In the genomic region with DNA sequence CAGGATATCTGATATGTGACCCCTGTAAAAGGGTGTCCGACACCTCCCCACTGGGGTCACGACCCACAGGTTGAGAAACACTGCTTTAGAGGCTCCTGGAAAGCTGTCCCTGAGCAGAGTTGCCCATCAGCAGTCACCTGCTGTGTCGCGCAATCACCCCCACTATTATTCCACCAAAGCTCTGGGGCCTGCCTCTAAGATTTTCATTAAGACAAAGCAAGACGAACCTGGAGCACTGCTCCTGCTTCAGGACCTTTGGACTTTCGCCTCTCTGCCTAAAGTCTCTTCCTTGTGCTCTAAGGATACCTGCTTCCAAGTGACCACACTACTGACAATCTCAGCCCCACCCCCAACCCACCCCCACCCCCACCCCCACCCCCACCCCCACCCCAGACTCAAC, we compare ENCODE assay signal across 21 mouse cellular contexts. TPM values are rescaled to one million over a fixed set of nuclear protein-coding genes. Genes with fewer than 3 reads are reported as not detected.
DNase-seq lines count a peak whose midpoint lies in the region; ATAC-seq lines count a peak whose summit lies in the region.
"Had no signal": no experiment of that assay in that cellular context is flagged by ENCODE, and none has a peak within 500 bp of the region (broad histone marks: within the 10 kb centered on the region; RNA-seq: fewer than 3 reads in every experiment).

No protein-coding gene starts in this region.

- no peaks in the 10 kb centered on the region for H3K9me3 ChIP-seq in kidney, embryonic 16.5 days (ENCODE audit: low read length)
- H3K9me3 ChIP-seq in megakaryocyte, embryonic 14.5 days: no peaks in the 10 kb centered on the region
- no peaks in the 10 kb centered on the region for H3K9me3 ChIP-seq in forebrain, embryonic 15.5 days
- H3K9me3 ChIP-seq: embryonic facial prominence, embryonic 12.5 days; heart, embryonic 10.5 days; hindbrain, embryonic 15.5 days; liver, embryonic 15.5 days had no signal

- H3K27me3 ChIP-seq in kidney, embryonic 16.5 days (ENCODE audit: insufficient read depth, low read length): peaks cover 30% of the 10 kb centered on the region
- peaks cover 40% of the 10 kb centered on the region for H3K27me3 ChIP-seq in megakaryocyte, embryonic 14.5 days (replicated peaks)
- H3K27me3 ChIP-seq in forebrain, embryonic 15.5 days: peaks cover 41% of the 10 kb centered on the region

- no peaks in the 10 kb centered on the region for H3K36me3 ChIP-seq in kidney, embryonic 16.5 days (ENCODE audit: insufficient read depth, low read length)
- H3K36me3 ChIP-seq in megakaryocyte, embryonic 14.5 days (replicated peaks; ENCODE audit: low read length): peaks cover 42% of the 10 kb centered on the region
- H3K36me3 ChIP-seq in forebrain, embryonic 15.5 days: no peaks in the 10 kb centered on the region
- H3K36me3 ChIP-seq: embryonic facial prominence, embryonic 12.5 days; heart, embryonic 10.5 days; hindbrain, embryonic 15.5 days; liver, embryonic 15.5 days had no signal

- H3K4me2 ChIP-seq in kidney, embryonic 16.5 days (replicated peaks; ENCODE audit: low read depth, low read length): no peak overlapping the region
- H3K4me2 ChIP-seq in forebrain, embryonic 15.5 days (replicated peaks): no peak overlapping the region
- H3K4me2 ChIP-seq: embryonic facial prominence, embryonic 12.5 days; liver, embryonic 15.5 days had no signal

- ATAC-seq in kidney, embryonic 16.5 days (ENCODE audit: low FRiP score, low TSS enrichment): no peak
- ATAC-seq in megakaryocyte, adult 5-6 weeks (ENCODE audit: poor library complexity, severe bottlenecking): no peak
- no peak for ATAC-seq in forebrain, embryonic 15.5 days (replicated peaks)
- ATAC-seq in monocyte, adult 5-6 weeks (replicated peaks; ENCODE audit: insufficient number of reproducible peaks, low FRiP score, low TSS enrichment, poor library complexity, severe bottlenecking): no peak
- ATAC-seq: intestine, embryonic 16.5 days had no signal

- 66% methylated on average over 6 of the region's 6 CpGs for WGBS in kidney, embryonic 16.5 days
- WGBS in forebrain, embryonic 15.5 days: 59% methylated on average over 6 of the region's 6 CpGs

- DNase-seq in kidney, adult 9 months: peak; percentile 85
- peak; percentile 65 to 72 for DNase-seq in kidney, postnatal 25 days
- DNase-seq: adrenal gland, postnatal 10 days; cerebellum, adult 18-20 months; cerebellum, postnatal 14 days; liver; lung, postnatal 10 days; midbrain, embryonic 14.5 days; right cerebral cortex, adult 18-20 months; right cerebral cortex, postnatal 4 days; thymus, postnatal 25 days had no signal

- H3K27ac ChIP-seq in kidney, embryonic 16.5 days (ENCODE audit: low read length): no peak overlapping the region
- no peak overlapping the region for H3K27ac ChIP-seq in forebrain, embryonic 15.5 days (replicated peaks)
- H3K27ac ChIP-seq: embryonic facial prominence, embryonic 12.5 days; heart, embryonic 10.5 days; hindbrain, embryonic 15.5 days; liver, embryonic 15.5 days had no signal

- no peak overlapping the region for H3K9ac ChIP-seq in kidney, embryonic 16.5 days (replicated peaks; ENCODE audit: low read length)
- H3K9ac ChIP-seq in forebrain, embryonic 15.5 days (replicated peaks): no peak overlapping the region
- H3K9ac ChIP-seq: embryonic facial prominence, embryonic 12.5 days; hindbrain, embryonic 15.5 days; liver, embryonic 15.5 days had no signal

- no peak overlapping the region for H3K4me3 ChIP-seq in kidney, embryonic 16.5 days (ENCODE audit: low read length)
- H3K4me3 ChIP-seq in megakaryocyte, embryonic 14.5 days (replicated peaks): peak overlapping the region; percentile 56
- H3K4me3 ChIP-seq in forebrain, embryonic 15.5 days: no peak overlapping the region
- H3K4me3 ChIP-seq: embryonic facial prominence, embryonic 12.5 days; hindbrain, embryonic 15.5 days; liver, embryonic 15.5 days had no signal

- H3K4me1 ChIP-seq in kidney, embryonic 16.5 days (ENCODE audit: insufficient read depth, low read length): peaks cover 31% of the 10 kb centered on the region
- peaks cover 82% of the 10 kb centered on the region for H3K4me1 ChIP-seq in megakaryocyte, embryonic 14.5 days
- H3K4me1 ChIP-seq in forebrain, embryonic 15.5 days: peaks cover 28% of the 10 kb centered on the region

RNA-seq across cellular contexts. Expression of gene Ankrd33b, which starts 3.1 kb away (rescaled TPM):
- 8.5 and 8.6 TPM in 2 replicates for polyA plus RNA-seq in kidney, embryonic 16.5 days (2015; fragmentation: Nextera tagmentation; extraction: Ambion mirVana)
- polyA plus RNA-seq in megakaryocyte, embryonic 14.5 days (2012; ENCODE audit: insufficient read depth, low replicate concordance): 6.1 and 23.0 TPM in 2 replicates
- 4.8 and 5.1 TPM in 2 replicates for total RNA-seq in megakaryocyte, adult 5-6 weeks (2015)
- total RNA-seq in megakaryocyte, adult 5-6 weeks (2017): 5.8 and 9.1 TPM in 2 replicates
- polyA plus RNA-seq in forebrain, embryonic 15.5 days (2015; fragmentation: Nextera tagmentation; extraction: Ambion mirVana): 0.43 and 0.60 TPM in 2 replicates
- 0.97 to 11.6 TPM (median 9.1 TPM) in 3 replicates for total RNA-seq in monocyte, adult 5-6 weeks (2017)
